Mouse (Mus musculus) E14TG2a.4 (cell line): ENCODE results near the gene Taar2.

Experiments
- CTCF ChIP-seq: conservative IDR thresholded peaks from 2 replicates; pipeline ENCODE4 v1.5.1; 2014; ENCODE audit warnings: low read length
- NANOG ChIP-seq: IDR thresholded peaks from 2 replicates; pipeline ENCODE4 v1.6.1; 2014; ENCODE audit warnings: borderline replicate concordance, low read length, mixed read lengths

DNA sequence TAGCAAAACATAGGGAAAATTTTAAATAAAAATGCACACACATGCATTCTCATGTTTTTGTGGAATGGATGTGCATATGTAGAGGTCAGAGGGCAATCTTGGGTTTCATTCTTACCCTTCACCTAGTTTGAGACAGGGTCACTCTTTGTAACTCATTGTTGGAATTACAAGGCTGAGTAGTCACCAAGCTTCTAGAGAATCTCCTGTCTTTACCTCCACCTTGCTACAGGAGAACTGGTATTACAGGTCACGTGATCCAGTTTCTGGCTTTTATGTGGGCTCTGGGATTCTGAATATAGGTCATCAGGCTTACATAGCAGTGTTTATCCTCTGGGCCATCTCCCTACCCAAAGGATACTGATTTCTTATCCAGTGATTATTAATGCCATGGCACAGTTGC lies 32.7 kb upstream of the Taar2 start:
- TF ChIP-seq CTCF = no peak
- TF ChIP-seq NANOG = no peak
